Mouse (Mus musculus) WW6 (cell line): ENCODE measurements around the gene Lrig2.
A peak's percentile ranks its signal among the peaks of the same experiment; 100 is the strongest.

Experiments used
- DNase-seq: peaks from one replicate; pipeline ENCODE4 v3.0.0-alpha.2; 2013; ENCODE audit warnings: low read depth, low spot score

Gene Lrig2

GRCm38 (mm10) chr3:104511538-104512423 lies at the start of gene Lrig2:
TSS of gene Lrig2 (minus strand) at chr3:104511918.
- DNase-seq: peak; percentile 97

- DNase-seq: no peak
These were observed 44.9 kb upstream of the Lrig2 start for GRCm38 (mm10) chr3:104556624-104557023.

GRCm38 (mm10) chr3:104550594-104550993 lies 38.9 kb upstream of the Lrig2 start:
- no peak for DNase-seq

- DNase-seq: no peak
These were observed 36.8 kb upstream of the Lrig2 start for GRCm38 (mm10) chr3:104548367-104549087.

GRCm38 (mm10) chr3:104543825-104544224 lies 32.1 kb upstream of the Lrig2 start:
- no peak for DNase-seq

- DNase-seq: no peak
These were observed 30.3 kb upstream of the Lrig2 start for GRCm38 (mm10) chr3:104542065-104542429.

- no peak for DNase-seq
These were observed 29.7 kb upstream of the Lrig2 start for GRCm38 (mm10) chr3:104541139-104542064.

GRCm38 (mm10) chr3:104540480-104541138 lies 28.9 kb upstream of the Lrig2 start:
- no peak for DNase-seq

GRCm38 (mm10) chr3:104533223-104533622 lies 21.5 kb upstream of the Lrig2 start:
- no peak for DNase-seq

GRCm38 (mm10) chr3:104526115-104526882 lies 14.6 kb upstream of the Lrig2 start:
- DNase-seq: no peak

- DNase-seq: no peak
These were observed 13.8 kb upstream of the Lrig2 start for GRCm38 (mm10) chr3:104525516-104525915.

- no peak for DNase-seq
These were observed 13.3 kb upstream of the Lrig2 start for GRCm38 (mm10) chr3:104525029-104525428.

- DNase-seq: no peak
These were observed 11.7 kb upstream of the Lrig2 start for GRCm38 (mm10) chr3:104523333-104523871.

- no peak for DNase-seq
These were observed 9.7 kb upstream of the Lrig2 start for GRCm38 (mm10) chr3:104521341-104521924.

- DNase-seq: no peak
These were observed 8.8 kb upstream of the Lrig2 start for GRCm38 (mm10) chr3:104520471-104520870.

GRCm38 (mm10) chr3:104518931-104519330 lies 7.2 kb upstream of the Lrig2 start:
- DNase-seq: no peak

GRCm38 (mm10) chr3:104518411-104518810 lies 6.7 kb upstream of the Lrig2 start:
- no peak for DNase-seq

GRCm38 (mm10) chr3:104517161-104517560 lies 5.4 kb upstream of the Lrig2 start:
- DNase-seq: no peak

- DNase-seq: no peak
These were observed 2.8 kb upstream of the Lrig2 start for GRCm38 (mm10) chr3:104514510-104514909.

GRCm38 (mm10) chr3:104512424-104512748 lies 668 bp upstream of the Lrig2 start:
- DNase-seq: no peak
